Mouse (Mus musculus): Measurements from ENCODE around the gene Srp72.

Srp72 gene

DNA sequence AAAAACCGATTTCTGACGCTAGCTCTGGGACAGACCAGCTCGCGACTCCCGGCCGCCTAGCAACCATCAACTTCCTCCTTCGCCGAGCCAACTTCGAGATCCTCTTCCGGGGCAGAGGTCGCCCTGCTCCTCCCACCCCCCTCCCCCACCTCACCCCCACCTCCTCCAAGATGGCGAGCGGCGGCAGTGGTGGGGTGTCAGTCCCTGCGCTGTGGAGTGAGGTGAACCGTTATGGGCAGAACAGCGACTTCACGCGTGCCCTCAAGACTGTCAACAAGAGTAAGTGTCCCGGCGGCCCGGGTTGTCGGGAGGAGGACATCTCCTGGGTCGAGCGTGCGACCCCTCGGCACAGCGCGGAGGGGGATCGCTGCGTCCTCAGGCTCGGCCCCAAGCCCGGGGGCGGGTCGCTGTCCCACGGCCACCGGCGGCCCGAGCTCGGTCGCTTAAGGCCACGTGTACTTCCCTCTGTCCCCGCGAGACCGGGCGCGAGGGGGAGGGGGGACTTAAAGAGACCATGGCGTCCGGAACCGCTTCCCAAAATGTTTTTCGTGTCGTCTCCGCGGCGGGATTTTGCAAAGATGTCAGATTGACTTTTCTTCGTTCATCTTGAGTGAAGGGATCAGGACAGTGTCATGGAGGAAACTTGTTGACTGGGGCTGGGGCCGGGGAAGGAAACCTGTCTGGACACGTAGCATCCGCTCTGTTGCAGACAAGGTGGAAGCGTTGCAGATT lies at the start of gene Srp72:
Gene Srp72 (plus strand): TSS at position 130 of the 732 bp plus-strand sequence.
- DNase-seq (ENCODE audit: low spot score) = peak; percentile 72

DNA sequence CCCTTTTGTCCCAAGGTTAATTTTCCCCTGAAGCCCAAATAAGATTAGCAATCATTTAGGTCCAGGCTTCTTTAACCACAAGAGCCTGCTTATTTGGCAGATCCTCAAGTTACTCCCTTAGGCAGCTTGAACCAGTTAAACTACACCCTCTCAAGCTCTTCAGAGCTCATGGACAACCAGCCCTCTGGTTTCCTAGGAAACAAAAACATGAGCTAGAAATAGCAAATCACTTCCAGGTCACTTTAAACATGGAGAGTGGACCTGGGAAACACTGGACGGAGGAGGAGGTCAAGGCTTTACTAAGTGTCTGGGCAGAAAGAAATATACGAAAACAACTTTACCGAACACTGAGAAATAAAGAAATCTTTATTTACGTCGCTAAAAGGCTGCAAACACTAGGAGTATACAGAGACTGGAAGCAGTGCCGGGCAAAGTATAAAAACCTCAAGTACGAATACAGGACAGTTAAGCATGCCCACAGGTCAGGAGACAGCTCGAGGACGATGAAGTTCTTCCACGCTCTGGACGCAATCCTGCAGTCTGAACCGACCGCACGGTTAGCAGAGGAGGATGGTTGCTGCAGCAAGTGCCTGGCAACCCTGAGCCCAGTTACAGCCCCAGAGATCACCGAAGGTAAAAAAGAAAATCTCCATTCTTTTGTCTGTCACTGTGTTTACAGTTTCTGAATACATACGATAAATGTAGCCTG lies 46.2 kb upstream of the Srp72 start:
- no peak for DNase-seq (ENCODE audit: low spot score)

DNA sequence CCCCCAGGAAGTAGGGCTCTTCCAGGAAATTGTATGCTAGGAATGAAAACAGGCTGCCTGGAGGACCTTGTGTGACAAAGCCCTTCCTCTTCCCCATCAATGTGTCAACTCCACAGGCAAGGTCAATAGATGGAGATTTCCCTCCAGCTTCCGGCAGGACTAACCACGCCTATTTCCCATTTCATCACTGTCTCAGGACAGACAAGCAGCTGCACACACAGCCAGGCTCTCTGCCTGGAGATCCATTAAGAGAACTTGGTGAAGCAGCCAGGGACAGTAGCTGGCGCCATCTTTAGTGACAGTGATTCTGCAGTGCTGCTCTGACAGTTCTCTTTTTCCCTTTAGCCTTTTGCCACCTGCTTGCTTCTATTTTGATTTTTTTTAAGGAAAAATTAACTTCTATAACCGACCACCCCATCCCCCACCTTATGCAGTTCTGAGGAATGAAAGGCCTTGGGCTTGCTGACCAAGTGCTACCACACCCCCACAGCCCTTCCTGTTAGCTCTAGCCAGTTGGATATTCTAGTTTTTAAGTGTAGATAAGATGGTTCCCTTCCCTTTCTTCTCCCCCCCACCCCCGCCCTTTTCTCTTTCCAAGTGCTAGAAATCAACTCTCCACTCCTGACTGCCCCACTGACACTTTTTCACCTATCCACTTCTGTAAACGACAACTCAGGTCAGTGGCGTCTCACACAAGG lies 45.2 kb upstream of the Srp72 start:
- no peak for DNase-seq (ENCODE audit: low spot score)

DNA sequence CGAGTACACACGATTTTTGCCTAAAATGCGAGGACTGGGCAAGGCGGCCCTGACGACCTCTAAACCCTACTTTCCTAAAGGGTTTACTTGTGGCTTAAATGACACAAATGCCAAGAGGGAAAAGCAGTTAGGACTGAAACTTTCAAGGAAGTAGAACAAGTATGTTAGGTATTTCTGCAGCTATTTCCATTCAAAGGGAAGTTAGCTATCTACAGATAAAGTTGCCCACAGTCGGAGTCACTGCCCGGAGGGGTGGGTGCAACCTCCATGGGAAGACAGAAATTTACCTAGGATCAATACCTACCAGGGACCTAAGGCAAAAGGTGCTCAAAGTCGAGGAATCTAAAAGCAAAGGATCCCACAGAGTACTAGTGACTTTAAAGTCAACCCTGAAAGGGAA lies 34.8 kb upstream of the Srp72 start:
- no peak for DNase-seq (ENCODE audit: low spot score)

DNA sequence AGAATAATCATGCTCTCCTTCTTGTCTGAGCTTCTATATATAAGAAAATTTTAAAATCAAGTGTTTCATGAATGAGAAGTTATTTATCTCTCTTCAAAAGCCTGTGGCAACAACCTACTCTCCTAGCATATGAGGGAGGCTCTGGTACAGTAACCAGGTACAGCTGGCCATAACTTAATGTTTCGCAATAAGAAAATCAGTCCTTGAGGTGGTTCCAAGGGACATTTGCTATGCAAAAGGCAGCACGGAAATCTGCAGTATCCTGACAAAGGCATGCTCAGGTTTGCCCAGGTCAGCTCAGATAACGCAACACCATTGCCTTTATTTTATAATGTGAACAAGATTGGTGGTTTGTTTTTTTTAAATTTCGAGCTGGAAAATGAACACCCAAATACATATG lies 32.5 kb upstream of the Srp72 start:
- DNase-seq (ENCODE audit: low spot score) = no peak

DNA sequence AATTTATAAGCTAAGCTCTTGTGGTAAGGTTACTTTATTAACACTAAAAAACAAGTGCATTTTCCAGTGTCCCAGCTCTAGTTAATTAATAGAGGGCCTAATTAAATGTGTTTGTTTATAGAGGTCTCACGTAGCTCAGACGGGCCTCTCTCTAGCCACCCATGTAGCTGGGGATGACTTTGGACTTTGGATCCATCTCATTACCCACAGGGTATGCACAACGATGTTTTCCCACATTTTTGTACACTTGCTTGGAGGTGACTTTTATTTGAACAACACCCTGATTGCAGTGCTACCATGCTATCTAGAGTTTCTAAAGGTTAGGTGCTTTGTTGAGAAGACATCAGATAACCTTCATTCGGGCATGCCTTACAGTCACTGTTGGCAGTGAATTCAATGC lies 32.0 kb upstream of the Srp72 start:
- DNase-seq (ENCODE audit: low spot score) = no peak

DNA sequence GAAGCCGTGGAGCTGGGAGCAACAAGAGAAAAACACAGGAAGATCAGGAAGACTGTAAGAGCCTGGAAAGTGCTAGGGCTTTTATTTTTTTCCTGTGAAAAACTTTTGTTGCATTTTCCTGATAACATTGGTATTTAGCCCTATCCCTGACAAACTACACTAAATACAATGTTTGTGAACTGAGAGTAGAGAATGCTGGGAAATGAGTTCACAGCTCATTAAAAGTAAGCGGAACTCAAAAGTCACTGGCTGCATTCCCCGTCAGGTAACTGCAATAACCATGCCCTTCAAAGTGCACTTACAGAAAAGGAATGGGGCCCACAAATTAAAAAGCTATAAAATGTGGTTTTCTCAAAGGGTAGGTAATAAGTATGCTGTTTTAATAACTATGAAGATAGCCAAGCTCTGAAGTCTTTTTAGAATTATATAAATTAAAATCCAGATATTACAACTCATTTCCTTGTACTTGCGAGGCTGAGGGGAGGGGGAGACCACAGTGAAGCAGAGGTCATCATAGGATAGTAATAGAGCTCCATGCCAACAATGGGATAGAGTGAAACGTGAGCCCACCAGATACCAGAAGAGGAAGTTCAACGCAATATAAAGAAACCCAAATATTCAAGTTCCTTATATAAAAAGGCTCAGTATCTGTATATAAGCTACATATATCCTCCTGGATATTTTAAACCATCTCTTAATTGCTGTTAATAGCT lies 29.4 kb upstream of the Srp72 start:
- no peak for DNase-seq (ENCODE audit: low spot score)

DNA sequence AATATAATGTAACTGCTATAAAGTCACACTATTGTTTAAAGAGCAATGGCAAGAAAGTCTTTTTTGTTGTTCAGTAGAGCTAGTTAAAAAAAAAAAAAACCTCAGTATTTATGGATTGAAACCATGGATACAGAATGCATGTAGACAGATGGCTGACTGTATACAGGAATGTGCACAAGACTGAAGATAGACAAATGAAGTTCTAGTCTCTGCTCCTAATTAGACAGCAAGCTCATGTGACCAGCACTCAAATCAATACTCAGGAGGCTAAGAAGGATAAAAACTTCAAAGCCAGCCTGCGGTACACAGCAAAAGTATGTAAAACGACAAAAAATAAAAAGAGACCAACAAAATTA lies 28.8 kb upstream of the Srp72 start:
- DNase-seq (ENCODE audit: low spot score) = no peak

DNA sequence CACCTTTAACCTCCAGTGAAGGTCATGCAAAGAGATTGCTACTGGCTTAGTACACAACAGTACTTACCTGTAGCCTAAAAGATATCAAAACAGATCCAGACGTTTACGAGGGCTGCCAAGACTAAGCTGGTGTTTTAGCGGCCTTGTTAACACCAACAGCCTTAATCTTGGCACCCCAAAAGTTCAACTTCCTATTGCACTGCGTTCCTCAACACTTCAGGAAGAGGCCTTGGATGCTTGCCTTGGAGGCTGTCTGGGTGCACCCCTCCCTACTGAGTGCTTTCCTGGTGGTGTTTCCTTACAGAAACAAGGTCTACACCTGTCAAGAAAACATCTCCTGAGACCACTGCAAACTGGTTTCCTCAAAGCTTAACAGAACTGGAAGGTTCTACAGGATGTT lies 27.3 kb upstream of the Srp72 start:
- DNase-seq (ENCODE audit: low spot score) = no peak

DNA sequence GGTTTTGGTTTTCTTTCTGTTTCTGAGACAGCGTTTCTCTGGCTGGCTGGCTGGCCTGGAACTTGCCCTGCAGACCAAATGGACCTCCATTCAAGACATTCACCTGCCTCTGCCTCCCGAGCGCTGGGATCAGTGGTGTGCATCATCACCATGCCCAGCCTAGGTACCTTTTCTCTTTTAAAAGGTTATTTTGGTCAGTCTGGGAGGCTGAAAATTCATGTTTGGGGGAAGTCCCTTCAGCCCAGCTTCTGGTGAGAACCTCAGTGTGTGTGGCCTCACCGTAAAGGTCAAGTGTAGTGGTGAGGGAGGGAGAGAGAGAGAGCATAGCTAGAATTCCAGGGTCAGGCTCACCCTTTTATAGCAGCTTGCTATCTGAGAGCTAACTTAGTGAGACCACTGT lies 26.7 kb upstream of the Srp72 start:
- no peak for DNase-seq (ENCODE audit: low spot score)

DNA sequence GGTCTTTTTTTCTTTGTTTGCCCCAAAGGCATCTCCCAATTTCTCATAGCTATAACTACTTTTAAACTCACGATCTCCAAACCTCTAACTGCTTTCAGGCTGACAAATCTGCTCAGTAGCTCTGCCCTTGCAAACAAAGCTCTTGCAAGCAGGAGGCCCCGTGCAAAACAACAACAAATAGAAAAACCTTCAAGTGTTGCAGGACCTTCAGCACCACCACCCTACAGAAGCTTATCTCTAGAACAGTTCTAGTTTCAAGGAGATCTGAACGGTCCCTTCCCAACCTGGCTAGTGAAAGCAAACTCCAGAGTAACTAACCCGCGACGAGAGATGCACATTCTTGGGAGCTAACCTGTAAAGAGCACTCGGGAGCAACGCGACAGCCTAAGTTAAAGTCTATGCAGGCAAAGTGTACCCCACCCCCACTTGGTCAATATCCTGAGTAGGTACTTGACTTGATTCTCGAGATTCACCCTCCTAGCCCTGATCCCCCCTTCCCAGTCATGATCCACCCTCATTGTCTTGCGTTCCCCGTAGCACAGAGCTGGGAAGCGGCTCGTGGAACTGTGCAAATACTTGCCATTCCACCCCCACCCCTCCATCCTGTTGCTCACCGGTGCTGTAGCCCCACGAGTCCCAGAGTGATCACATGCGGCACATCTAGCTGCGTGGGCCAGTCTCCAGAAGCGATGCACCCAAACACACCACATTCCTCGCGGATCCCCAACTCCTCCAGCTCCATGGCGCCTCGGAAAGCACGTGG lies 24.0 kb upstream of the Srp72 start:
- DNase-seq (ENCODE audit: low spot score) = no peak

DNA sequence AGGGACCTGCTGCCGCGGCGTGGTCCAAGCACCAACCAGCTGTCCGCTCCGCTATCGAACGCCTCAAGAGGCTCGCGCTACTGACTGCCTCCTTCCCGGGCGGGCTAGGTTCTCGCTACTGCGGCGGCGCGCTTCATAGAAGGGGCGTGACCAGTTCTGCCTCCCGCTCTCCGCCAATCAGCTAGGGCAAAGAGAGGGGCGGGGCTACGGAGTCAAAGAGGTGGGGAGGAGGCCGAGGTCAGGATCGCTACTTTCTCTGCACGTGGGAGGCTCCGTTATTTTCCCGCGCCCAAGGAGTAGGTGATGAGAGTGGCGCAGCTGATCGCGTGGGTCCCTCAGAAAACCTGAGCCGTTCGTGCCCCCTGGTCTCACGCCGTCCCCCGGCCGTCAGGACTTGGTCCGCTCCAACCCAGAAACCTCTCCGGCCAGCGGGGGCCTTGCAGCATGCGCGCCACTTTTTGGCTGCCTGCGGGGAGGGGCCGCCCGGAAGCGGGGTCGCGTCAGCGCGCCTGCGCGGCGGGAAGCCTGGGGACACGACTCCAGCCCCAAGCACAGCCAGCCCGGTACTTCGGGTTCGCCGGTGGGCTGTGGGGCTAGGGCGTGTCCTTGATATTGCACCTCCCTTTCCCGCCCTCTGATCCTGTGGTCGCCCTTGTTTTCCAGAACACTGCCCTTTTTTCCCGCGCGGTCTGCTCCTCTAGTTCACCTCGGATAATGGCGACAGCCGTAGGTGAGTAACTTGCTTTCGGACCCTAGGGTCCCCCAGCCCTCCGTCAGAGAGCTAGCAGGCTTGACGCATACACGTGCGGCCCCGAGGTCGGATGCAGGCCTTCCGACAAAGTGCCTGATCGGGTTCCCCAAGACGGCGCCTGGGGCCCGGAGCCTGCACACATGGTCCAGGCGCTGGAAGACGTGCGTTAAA lies 23.1 kb upstream of the Srp72 start, which contains the start of the genes Paics and Ppat:
Gene Paics (plus strand): TSS at position 202 of the 922 bp plus-strand sequence.
Gene Ppat (minus strand): TSS at position 473 of the 922 bp plus-strand sequence.
- peak; percentile 95 for DNase-seq (ENCODE audit: low spot score)

DNA sequence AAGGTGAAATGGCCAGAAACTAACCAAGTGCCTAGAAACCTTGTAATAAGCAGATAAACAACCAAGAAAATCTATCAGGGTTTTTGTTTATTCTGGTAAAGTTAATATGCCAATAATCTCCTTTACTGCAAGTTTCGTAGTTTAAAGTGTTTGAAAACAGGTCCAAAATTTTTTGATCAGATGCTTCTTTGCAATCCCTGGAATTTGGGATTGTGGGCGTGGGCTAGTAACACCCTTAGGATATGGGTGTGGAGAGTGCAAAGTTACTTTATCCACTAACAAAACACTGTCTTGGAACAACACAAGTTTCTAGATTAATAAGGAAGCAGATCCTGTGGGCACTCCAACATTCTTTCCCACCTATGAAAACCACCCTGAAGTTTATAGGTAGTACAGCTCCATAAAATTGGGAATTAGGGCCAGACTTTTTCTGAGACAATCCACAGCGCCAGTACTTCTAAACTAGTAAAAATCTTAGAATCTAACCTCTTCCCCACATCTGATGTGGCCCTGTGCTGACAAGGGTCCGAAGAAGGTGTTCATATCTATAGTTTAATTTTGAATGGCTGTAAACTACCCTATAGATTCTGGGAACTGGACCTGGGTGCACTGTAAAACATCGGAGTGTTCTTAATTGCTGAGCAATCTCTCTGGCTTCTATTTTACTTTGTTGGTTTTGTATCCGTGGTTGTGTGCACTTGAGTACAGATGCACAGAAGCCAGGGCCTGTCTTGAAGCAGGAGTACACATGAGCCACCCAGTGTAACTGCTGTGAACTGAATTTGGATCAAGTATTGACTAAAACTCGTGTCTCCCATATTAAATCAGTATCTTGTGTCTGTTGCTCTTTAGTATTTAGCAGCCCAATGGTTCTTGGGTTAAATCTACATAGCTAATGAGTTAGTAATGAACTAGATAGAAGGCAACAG lies 22.1 kb upstream of the Srp72 start:
- no peak for DNase-seq (ENCODE audit: low spot score)

DNA sequence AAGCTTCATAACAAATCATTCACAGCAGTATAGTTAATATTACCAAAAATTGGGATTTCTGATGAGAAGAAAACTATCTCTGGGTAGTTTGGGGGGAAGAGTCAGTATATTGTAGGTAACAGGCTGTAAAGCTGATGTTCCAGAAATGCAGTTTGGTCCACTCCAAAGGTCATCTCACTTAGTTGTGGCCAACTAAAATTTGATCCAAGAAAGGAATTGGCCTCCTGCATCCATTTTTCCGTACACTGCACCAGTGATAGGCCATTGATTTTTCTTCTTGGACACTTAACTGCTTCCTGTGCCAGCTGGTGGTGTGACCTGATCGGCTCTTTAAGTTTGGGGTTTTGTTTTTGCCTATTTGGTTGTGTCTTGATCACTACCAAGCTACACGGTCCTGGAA lies 20.7 kb upstream of the Srp72 start:
- no peak for DNase-seq (ENCODE audit: low spot score)

DNA sequence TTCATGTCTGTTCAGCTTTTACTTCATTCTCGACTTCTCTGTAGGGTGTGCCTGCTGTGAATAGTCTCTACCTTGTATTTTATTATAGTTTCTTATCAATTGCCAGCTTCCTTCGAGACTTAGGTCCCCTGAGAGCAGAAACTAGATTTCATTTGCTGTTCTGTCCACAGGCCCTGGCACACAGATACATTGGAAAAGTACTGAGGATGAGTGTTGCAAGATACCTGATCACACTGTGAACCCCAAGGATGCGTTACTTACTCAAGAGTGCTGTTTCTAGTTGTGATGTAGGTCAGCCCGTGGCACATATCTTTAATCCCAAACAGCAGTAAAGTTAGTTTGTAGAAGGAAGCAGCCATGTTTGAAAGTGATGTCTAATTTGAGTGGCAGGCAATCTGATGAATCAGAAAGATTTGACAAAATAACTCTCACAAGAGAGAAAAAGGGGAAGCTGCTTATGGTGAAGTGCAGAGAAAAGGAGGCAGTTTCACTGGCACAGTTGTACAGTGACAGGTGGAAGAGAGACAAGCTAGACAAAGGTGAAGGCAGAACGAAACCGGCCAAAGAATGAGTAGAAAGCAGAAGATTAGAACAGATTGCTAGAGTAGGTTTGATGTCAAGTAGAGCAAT lies 20.1 kb upstream of the Srp72 start:
- no peak for DNase-seq (ENCODE audit: low spot score)

DNA sequence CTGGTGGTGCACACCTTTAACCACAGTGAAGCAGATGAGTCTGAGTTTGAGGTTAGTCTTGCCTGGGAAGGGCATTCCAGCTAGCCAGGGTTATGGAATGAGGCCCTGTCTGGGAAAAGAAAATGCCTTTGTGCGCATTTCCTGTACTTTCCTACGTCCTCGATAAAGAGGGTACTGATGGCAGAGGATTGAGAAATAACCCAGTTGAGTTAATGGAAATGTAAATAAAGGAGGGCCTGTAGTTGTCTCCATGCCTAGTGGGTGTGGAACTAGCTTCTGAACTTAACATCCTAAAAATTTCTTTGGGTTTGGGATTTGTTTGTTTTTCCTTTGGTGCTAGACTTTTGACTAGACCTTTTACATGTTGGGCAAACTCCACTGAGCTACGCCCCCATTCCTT lies 19.0 kb upstream of the Srp72 start:
- no peak for DNase-seq (ENCODE audit: low spot score)

DNA sequence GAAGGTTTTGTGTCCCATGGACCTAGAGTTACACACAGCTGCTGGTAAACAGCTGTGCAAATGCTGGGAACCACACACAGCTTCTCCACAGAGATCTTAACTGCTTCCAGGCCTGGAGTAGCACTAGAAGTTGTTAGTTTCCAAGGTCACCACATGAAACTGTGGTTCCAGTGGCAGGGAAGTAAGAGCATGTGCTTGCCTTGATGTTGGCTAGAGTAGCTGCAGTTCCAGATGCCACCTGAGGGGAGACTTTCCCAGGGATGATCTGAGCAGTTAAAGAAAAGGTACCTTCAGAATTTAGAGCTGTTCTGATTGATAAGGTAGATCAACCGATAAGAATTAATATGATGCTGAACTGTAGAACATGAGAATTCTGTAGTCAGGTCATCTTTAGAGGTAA lies 16.5 kb upstream of the Srp72 start:
- DNase-seq (ENCODE audit: low spot score) = no peak

DNA sequence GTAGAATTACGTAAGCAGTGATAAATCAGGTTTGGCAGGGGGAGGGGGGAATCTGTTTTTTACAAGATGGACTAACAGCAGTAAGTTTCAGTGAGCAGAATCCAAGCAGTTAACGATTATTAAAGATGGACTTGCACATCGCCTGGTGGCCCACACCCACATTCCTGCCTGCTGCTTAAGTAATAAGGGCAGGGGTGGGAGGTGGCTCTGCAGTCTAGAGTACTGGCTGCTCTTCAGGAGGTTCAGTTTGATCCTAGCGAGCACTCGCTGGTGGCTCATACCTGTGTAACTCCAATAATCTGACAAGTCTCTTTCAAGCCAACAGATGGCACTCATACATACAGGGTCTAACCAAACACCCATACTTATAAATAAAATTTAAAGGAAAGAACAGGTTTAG lies 14.9 kb upstream of the Srp72 start:
- DNase-seq (ENCODE audit: low spot score) = no peak

DNA sequence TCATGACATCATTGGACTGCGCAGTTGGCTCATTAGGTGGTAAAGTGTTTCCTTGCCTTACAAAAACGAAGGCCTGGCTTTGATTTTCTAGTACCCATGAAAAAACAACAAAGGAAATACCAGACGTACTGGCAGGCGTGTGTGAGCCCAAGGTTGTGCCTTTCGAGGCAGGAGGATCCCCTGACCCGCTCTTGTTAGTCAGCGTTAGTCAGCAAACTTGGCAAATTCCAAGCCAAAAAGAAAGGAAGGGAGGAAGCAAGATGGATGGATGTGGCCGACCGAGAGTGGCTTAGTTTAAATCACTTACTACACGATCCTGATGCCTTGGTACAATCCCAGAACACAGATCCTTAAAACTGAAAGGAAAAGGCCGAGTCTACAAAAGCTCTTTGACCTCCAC lies 11.9 kb upstream of the Srp72 start:
- DNase-seq (ENCODE audit: low spot score) = no peak
